In the genomic region with DNA sequence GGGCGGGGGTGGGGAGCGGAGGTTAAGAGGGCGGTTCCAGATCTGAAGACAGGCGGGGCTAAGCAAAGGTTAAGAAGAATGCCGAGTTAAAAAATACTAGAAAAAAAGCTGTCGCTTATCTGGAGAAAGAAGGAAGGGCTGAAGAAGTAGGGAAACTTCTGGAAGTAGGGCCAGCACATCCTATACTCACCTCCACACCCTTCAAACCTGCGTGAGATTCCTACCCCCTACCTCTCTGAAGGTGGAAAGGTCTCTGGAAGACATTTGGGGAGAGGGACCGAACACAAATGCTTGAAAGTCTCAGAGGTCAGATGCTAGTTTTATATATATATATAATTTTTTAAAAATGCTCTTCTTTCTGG, we compare ENCODE assay signal across 8 mouse cellular contexts. TPM values are rescaled to one million over a fixed set of nuclear protein-coding genes. Genes with fewer than 3 reads are reported as not detected.
A peak's percentile ranks its signal among the peaks of the same experiment; 100 is the strongest.
DNase-seq lines count a peak whose midpoint lies in the region; ATAC-seq lines count a peak whose summit lies in the region.

No protein-coding gene starts in this region.

- no peaks in the 10 kb centered on the region for H3K27me3 ChIP-seq in lung, embryonic 16.5 days (ENCODE audit: control insufficient read depth, insufficient read depth, low read depth, low read length)
- no peaks in the 10 kb centered on the region for H3K27me3 ChIP-seq in forebrain, embryonic 11.5 days (ENCODE audit: control insufficient read depth, insufficient read depth, low read length)
- no peaks in the 10 kb centered on the region for H3K27me3 ChIP-seq in limb, embryonic 11.5 days (ENCODE audit: control insufficient read depth, insufficient read depth, low read length)
- no peaks in the 10 kb centered on the region for H3K27me3 ChIP-seq in neural tube, embryonic 15.5 days (replicated peaks)

- peak overlapping the region; percentile 49; the same call in 1 of the 2 replicates for H3K9ac ChIP-seq in lung, embryonic 16.5 days (ENCODE audit: low read length)
- peak overlapping the region; percentile 60 for H3K9ac ChIP-seq in forebrain, embryonic 11.5 days (ENCODE audit: low read length)
- H3K9ac ChIP-seq in limb, embryonic 11.5 days (ENCODE audit: low read length): no peak overlapping the region
- no peak overlapping the region for H3K9ac ChIP-seq in neural tube, embryonic 15.5 days (replicated peaks)

- H3K4me1 ChIP-seq in lung, embryonic 16.5 days (replicated peaks; ENCODE audit: control insufficient read depth, insufficient read depth, low read length): peaks cover 8% of the 10 kb centered on the region
- no peaks in the 10 kb centered on the region; the same call in 1 of the 2 replicates for H3K4me1 ChIP-seq in forebrain, embryonic 11.5 days (replicated peaks; ENCODE audit: control insufficient read depth, insufficient read depth, low read length)
- H3K4me1 ChIP-seq in limb, embryonic 11.5 days (ENCODE audit: control insufficient read depth, insufficient read depth, low read length): no peaks in the 10 kb centered on the region
- peaks cover 8% of the 10 kb centered on the region for H3K4me1 ChIP-seq in neural tube, embryonic 15.5 days

- no peaks in the 10 kb centered on the region for H3K36me3 ChIP-seq in lung, embryonic 16.5 days (ENCODE audit: control insufficient read depth, insufficient read depth, low read length)
- H3K36me3 ChIP-seq in forebrain, embryonic 11.5 days (ENCODE audit: control insufficient read depth, insufficient read depth, low read length): no peaks in the 10 kb centered on the region
- H3K36me3 ChIP-seq in limb, embryonic 11.5 days (ENCODE audit: control insufficient read depth, insufficient read depth, low read length): no peaks in the 10 kb centered on the region
- H3K36me3 ChIP-seq in neural tube, embryonic 15.5 days: no peaks in the 10 kb centered on the region

- H3K4me3 ChIP-seq in lung, embryonic 16.5 days (ENCODE audit: low read length): peak overlapping the region; percentile 68
- peak overlapping the region; percentile 44 for H3K4me3 ChIP-seq in forebrain, embryonic 11.5 days (ENCODE audit: low read depth, low read length)
- peak overlapping the region; percentile 52 for H3K4me3 ChIP-seq in limb, embryonic 11.5 days (ENCODE audit: low read depth, low read length)
- H3K4me3 ChIP-seq in neural tube, embryonic 15.5 days (replicated peaks): peak overlapping the region; percentile 50

- DNase-seq in lung, postnatal 36 days: no peak
- no peak for DNase-seq in forebrain, embryonic 11.5 days (ENCODE audit: low spot score)
- no peak for DNase-seq in limb, embryonic 11.5 days (ENCODE audit: low spot score)
- DNase-seq in adrenal gland, postnatal 14 days: no peak
- DNase-seq in gastrocnemius, adult 18-20 months (ENCODE audit: low spot score): no peak

- WGBS in lung, embryonic 16.5 days: 9% methylated on average over 8 of the region's 8 CpGs
- 11% methylated on average over 8 of the region's 8 CpGs for WGBS in forebrain, embryonic 11.5 days
- 10% methylated on average over 8 of the region's 8 CpGs for WGBS in limb, embryonic 11.5 days
- 14% methylated on average over 8 of the region's 8 CpGs for WGBS in neural tube, embryonic 15.5 days

- no peak for ATAC-seq in lung, embryonic 16.5 days (ENCODE audit: low read depth)
- ATAC-seq in forebrain, embryonic 11.5 days (replicated peaks; ENCODE audit: low FRiP score): peak; percentile 60; the same call in 1 of the 2 replicates
- peak; percentile 37; the same call in 1 of the 2 replicates for ATAC-seq in limb, embryonic 11.5 days (ENCODE audit: insufficient number of reproducible peaks, low FRiP score, low TSS enrichment, low read depth)
- no peak for ATAC-seq in neural tube, embryonic 15.5 days (ENCODE audit: low FRiP score)
- ATAC-seq in erythroid progenitor cell, adult 5-6 weeks (replicated peaks; ENCODE audit: low FRiP score, poor library complexity, severe bottlenecking): no peak

- peak overlapping the region; percentile 95 for H3K4me2 ChIP-seq in lung, embryonic 16.5 days (ENCODE audit: low read depth, low read length)
- H3K4me2 ChIP-seq in forebrain, embryonic 11.5 days (ENCODE audit: low read depth, low read length, severe bottlenecking): peak overlapping the region; percentile 72
- peak overlapping the region; percentile 86 for H3K4me2 ChIP-seq in limb, embryonic 11.5 days (ENCODE audit: low read depth, severe bottlenecking)
- peak overlapping the region; percentile 78 for H3K4me2 ChIP-seq in neural tube, embryonic 15.5 days

- H3K27ac ChIP-seq in lung, embryonic 16.5 days (ENCODE audit: low read length): no peak overlapping the region
- H3K27ac ChIP-seq in forebrain, embryonic 11.5 days (ENCODE audit: low read depth, low read length): no peak overlapping the region
- H3K27ac ChIP-seq in limb, embryonic 11.5 days (replicated peaks; ENCODE audit: low read depth, low read length): no peak overlapping the region
- no peak overlapping the region for H3K27ac ChIP-seq in neural tube, embryonic 15.5 days (replicated peaks)

- H3K9me3 ChIP-seq in lung, embryonic 16.5 days (ENCODE audit: control insufficient read depth, low read length): no peaks in the 10 kb centered on the region
- H3K9me3 ChIP-seq in forebrain, embryonic 11.5 days (ENCODE audit: control insufficient read depth, low read length): no peaks in the 10 kb centered on the region
- no peaks in the 10 kb centered on the region for H3K9me3 ChIP-seq in limb, embryonic 11.5 days (ENCODE audit: control insufficient read depth, low read length)
- no peaks in the 10 kb centered on the region for H3K9me3 ChIP-seq in neural tube, embryonic 15.5 days (replicated peaks)

RNA-seq across cellular contexts. Expression of a gene that starts 0.3 kb away (rescaled TPM):
- 9.5 and 10.9 TPM in 2 replicates for polyA plus RNA-seq in lung, embryonic 16.5 days (2015; fragmentation: Nextera tagmentation; extraction: Ambion mirVana)
- 9.2 and 10.2 TPM in 2 replicates for polyA plus RNA-seq in forebrain, embryonic 11.5 days (2014; fragmentation: Nextera tagmentation; extraction: Ambion mirVana)
- 11.1 and 14.8 TPM in 2 replicates for polyA plus RNA-seq in limb, embryonic 11.5 days (2014; fragmentation: Nextera tagmentation; extraction: Ambion mirVana)
- polyA plus RNA-seq in neural tube, embryonic 15.5 days (2015; fragmentation: Nextera tagmentation; extraction: Ambion mirVana): 1.7 and 4.2 TPM in 2 replicates
- 7.7 and 8.3 TPM in 2 replicates for total RNA-seq in adrenal gland, postnatal 14 days (2021)
- total RNA-seq in gastrocnemius, adult 18-20 months (2021): 1 to 10 TPM; 3.4 to 3.8 TPM
- total RNA-seq in erythroid progenitor cell, adult 5-6 weeks (2015; ENCODE audit: low replicate concordance): 3.8 TPM in 1 of 2 replicates, not detected in the other
- 2.1 and 4.1 TPM in 2 replicates for total RNA-seq in erythroid progenitor cell, adult 5-6 weeks (2017; ENCODE audit: low replicate concordance)

RNA-seq across cellular contexts. Expression of a gene that starts 27.2 kb away (rescaled TPM):
- 20.7 and 22.7 TPM in 2 replicates for polyA plus RNA-seq in lung, embryonic 16.5 days (2015; fragmentation: Nextera tagmentation; extraction: Ambion mirVana)
- 4.7 and 5.8 TPM in 2 replicates for polyA plus RNA-seq in forebrain, embryonic 11.5 days (2014; fragmentation: Nextera tagmentation; extraction: Ambion mirVana)
- polyA plus RNA-seq in limb, embryonic 11.5 days (2014; fragmentation: Nextera tagmentation; extraction: Ambion mirVana): 8.2 and 8.6 TPM in 2 replicates
- 23.0 and 24.1 TPM in 2 replicates for polyA plus RNA-seq in neural tube, embryonic 15.5 days (2015; fragmentation: Nextera tagmentation; extraction: Ambion mirVana)
- total RNA-seq in adrenal gland, postnatal 14 days (2021): 4.2 and 5.1 TPM in 2 replicates
- 10 to 100 TPM; 11.9 to 18.9 TPM for total RNA-seq in gastrocnemius, adult 18-20 months (2021)
- total RNA-seq in erythroid progenitor cell, adult 5-6 weeks (2015; ENCODE audit: low replicate concordance): 0.84 TPM in 1 of 2 replicates, not detected in the other
- not detected in 2 replicates for total RNA-seq in erythroid progenitor cell, adult 5-6 weeks (2017; ENCODE audit: low replicate concordance)

Comparison
In these comparisons a context has a peak if more than half of its experiments do, and no peak if none do; other contexts are left out.
1. ATAC-seq: peak in forebrain, embryonic 11.5 days (single experiment) and limb, embryonic 11.5 days (single experiment); none in lung, embryonic 16.5 days (single experiment), neural tube, embryonic 15.5 days (single experiment) and erythroid progenitor cell, adult 5-6 weeks (single experiment).
2. H3K9ac ChIP-seq: peak in lung, embryonic 16.5 days (single experiment) and forebrain, embryonic 11.5 days (single experiment); none in limb, embryonic 11.5 days (single experiment) and neural tube, embryonic 15.5 days (single experiment).
3. Peak in every context shown above with its lines, with median percentiles within 50 percentile points of each other: H3K4me2 ChIP-seq and H3K4me3 ChIP-seq.